Mouse (Mus musculus): ENCODE results near the gene Plekhg4. TPM values are rescaled to one million over a fixed set of nuclear protein-coding genes. Genes with fewer than 3 reads are reported as not detected.

Plekhg4 gene
- 2.0 TPM for polyA plus RNA-seq (2012; fragmentation: generic; extraction: Trizol)
- long read RNA-seq, experiment 1, partial matches to known transcripts = 1 of 3 reads
- long read RNA-seq, experiment 1, other reads (novel, unspliced or antisense) = 2 of 3 reads
- long read RNA-seq, experiment 2, full-length matches to known transcripts = 1 of 17 reads
- long read RNA-seq, experiment 2, partial matches to known transcripts = 2 of 17 reads
- long read RNA-seq, experiment 2, other reads (novel, unspliced or antisense) = 14 of 17 reads

DNA sequence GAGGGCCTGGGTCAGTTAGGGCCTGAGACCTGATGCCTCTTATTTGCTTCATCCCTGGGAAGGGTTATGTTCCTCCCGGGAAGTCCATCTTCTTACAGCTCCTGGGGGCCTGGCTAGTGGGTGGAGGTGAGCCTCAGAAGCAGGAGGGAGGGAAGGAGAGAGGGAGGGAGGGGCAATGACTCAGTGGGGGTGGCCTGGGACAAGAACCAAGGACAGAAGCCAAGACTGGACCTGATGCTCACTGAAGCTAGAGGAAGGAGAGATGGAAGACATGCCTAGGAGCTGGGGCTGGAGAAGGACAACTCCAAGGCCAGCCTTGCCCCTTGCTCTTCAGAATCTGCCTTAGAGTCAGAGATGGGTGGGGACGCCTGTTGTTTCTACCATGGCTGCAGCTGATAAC is at the start of gene Plekhg4:
Gene Plekhg4 (plus strand): TSS at position 243 of the 400 bp plus-strand sequence.
- Histone ChIP-seq H3K27me3 (ENCODE audit: control insufficient read depth, insufficient read depth, insufficient read length) (no peaks in the 10 kb centered on the region), H3ac (ENCODE audit: control insufficient read depth, insufficient read length, low read depth) (peak within 1 kb of the TSS; percentile 47), H3K79me2 (ENCODE audit: control insufficient read depth, insufficient read depth) (no peaks in the 10 kb centered on the region), H3K36me3 (ENCODE audit: control insufficient read depth, insufficient read depth) (peaks cover 36% of the 10 kb centered on the region), H3K79me3 (ENCODE audit: low read depth) (no peaks in the 10 kb centered on the region), H3K4me3 (ENCODE audit: insufficient read depth, poor library complexity, severe bottlenecking) (no peak within 1 kb of the TSS)
- TF ChIP-seq MAX (IDR thresholded peaks at IDR 0.05) (no peak), USF1 (IDR thresholded peaks at IDR 0.05; ENCODE audit: low read depth) (no peak), FOSL1 (IDR thresholded peaks at IDR 0.05; ENCODE audit: insufficient read depth, low read length, poor library complexity, severe bottlenecking) (no peak), MYOD1 (IDR thresholded peaks at IDR 0.05; ENCODE audit: control insufficient read depth, insufficient read length, low read depth) (no peak), MYOG (IDR thresholded peaks at IDR 0.05; ENCODE audit: control insufficient read depth, extremely low read depth, insufficient read length) (no peak), CTCF (IDR thresholded peaks at IDR 0.05; ENCODE audit: control insufficient read depth, insufficient read depth, insufficient read length) (no peak), CEBPB (IDR thresholded peaks at IDR 0.05; ENCODE audit: low read depth) (no peak)

DNA sequence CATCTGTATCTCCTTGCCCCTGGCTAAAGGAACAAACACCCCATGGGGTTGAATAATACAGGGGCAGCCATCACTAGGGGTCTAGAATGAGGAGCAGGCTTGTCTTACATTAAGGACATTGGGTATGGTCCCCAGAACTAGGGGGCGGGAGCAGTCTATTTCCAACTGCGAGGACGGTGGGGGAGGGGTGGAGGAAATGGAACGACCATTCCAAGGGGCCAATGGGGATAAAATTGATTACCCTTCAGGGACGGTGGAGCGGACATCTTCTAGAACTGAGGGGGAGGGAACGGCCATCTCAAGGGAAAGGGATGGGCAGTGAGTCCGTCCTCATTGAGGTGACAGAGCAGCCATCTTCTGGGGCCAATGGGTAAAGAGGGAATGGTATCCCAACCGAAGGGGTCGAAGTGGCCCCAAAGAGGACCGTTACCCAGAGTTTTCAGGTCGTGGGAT is 47.4 kb upstream of the Plekhg4 start:
- Histone ChIP-seq H3K4me3 (ENCODE audit: insufficient read depth, poor library complexity, severe bottlenecking) (peak overlapping the region; percentile 98), H3K79me3 (ENCODE audit: low read depth) (peaks cover 20% of the 10 kb centered on the region)
- TF ChIP-seq MAX (IDR thresholded peaks at IDR 0.05) (no peak), CEBPB (IDR thresholded peaks at IDR 0.05; ENCODE audit: low read depth) (no peak)

DNA sequence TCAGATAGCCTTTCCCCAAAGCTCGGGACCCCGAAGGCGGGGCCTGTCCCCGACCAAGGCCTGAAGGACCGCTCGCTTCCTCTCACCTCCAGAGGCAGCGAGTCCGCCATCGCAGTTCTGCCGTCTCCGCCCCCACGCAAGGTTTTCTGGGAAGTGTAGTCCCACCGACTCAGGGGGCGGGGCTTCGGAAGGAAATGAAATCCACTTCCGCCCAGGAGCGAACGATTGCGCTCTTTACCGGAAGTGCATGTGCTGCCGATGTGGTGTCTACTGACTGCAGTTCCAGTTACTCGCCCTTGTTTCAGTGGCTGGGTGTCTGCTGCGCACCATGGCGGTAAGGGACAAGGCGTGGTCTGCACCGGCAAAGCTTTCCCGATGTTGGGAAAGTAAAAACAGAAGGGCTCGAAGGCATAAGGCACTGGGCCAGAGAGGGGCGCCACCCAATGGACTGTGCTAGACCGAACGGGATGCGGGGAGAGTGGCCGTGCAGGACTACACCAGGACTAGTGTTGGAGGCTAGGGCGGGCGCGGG is 46.9 kb upstream of the Plekhg4 start, which contains the start of the genes Lrrc29 and Tmem208:
Gene Lrrc29 (minus strand): TSS at position 138 of the 532 bp plus-strand sequence.
Gene Tmem208 (plus strand): TSS at position 214 of the 532 bp plus-strand sequence.
- peak within 1 kb of the TSS; percentile 71 for H3ac ChIP-seq (ENCODE audit: control insufficient read depth, insufficient read length, low read depth)
- no peaks in the 10 kb centered on the region for H3K27me3 ChIP-seq (ENCODE audit: control insufficient read depth, insufficient read depth, insufficient read length)
- H3K79me3 ChIP-seq (ENCODE audit: low read depth) = peaks cover 20% of the 10 kb centered on the region
- no peak for TF ChIP-seq FOSL1 (IDR thresholded peaks at IDR 0.05; ENCODE audit: insufficient read depth, low read length, poor library complexity, severe bottlenecking)
- TF ChIP-seq MYOD1 (IDR thresholded peaks at IDR 0.05; ENCODE audit: control insufficient read depth, insufficient read length, low read depth) = no peak
- peak; percentile 61 for TF ChIP-seq CTCF (IDR thresholded peaks at IDR 0.05; ENCODE audit: control insufficient read depth, insufficient read depth, insufficient read length)
- TF ChIP-seq MAX (IDR thresholded peaks at IDR 0.05) = peak; percentile 92
- no peak for TF ChIP-seq MYOG (IDR thresholded peaks at IDR 0.05; ENCODE audit: control insufficient read depth, extremely low read depth, insufficient read length)
- no peak for TF ChIP-seq USF1 (IDR thresholded peaks at IDR 0.05; ENCODE audit: low read depth)
- peak; percentile 24 for TF ChIP-seq CEBPB (IDR thresholded peaks at IDR 0.05; ENCODE audit: low read depth)
- peak within 1 kb of the TSS; percentile 98 for H3K4me3 ChIP-seq (ENCODE audit: insufficient read depth, poor library complexity, severe bottlenecking)
- peaks cover 63% of the 10 kb centered on the region for H3K36me3 ChIP-seq (ENCODE audit: control insufficient read depth, insufficient read depth)
- peaks cover 46% of the 10 kb centered on the region for H3K79me2 ChIP-seq (ENCODE audit: control insufficient read depth, insufficient read depth)

More for the DNA sequence above, 47.4 kb upstream of the Plekhg4 start:
- peaks cover 58% of the 10 kb centered on the region for H3K36me3 ChIP-seq (ENCODE audit: control insufficient read depth, insufficient read depth)
- H3K27me3 ChIP-seq (ENCODE audit: control insufficient read depth, insufficient read depth, insufficient read length) = no peaks in the 10 kb centered on the region
- peak overlapping the region; percentile 71 for H3ac ChIP-seq (ENCODE audit: control insufficient read depth, insufficient read length, low read depth)
- peaks cover 46% of the 10 kb centered on the region for H3K79me2 ChIP-seq (ENCODE audit: control insufficient read depth, insufficient read depth)

DNA sequence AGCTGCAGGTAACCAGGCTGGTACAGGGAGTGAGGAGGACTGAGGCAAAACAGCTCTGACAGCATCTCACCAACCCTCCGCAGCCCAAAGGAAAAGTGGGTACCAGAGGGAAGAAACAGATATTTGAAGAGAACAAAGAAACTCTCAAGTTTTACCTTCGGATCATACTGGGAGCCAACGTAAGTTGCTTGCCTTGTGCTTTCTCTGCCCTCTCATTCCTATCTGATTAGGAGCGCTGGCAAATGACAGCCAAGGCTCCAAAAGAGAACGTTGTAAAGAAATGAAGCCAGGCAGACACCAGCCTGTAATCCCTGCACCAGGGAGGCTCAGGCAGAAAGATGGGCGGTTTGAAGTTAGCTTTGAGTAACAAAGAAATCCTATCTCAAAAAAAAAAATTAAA is 46.1 kb upstream of the Plekhg4 start:
- H3K4me3 ChIP-seq (ENCODE audit: insufficient read depth, poor library complexity, severe bottlenecking) = peak overlapping the region; percentile 98
- TF ChIP-seq FOSL1 (IDR thresholded peaks at IDR 0.05; ENCODE audit: insufficient read depth, low read length, poor library complexity, severe bottlenecking) (no peak), USF1 (IDR thresholded peaks at IDR 0.05; ENCODE audit: low read depth) (no peak), MYOG (IDR thresholded peaks at IDR 0.05; ENCODE audit: control insufficient read depth, extremely low read depth, insufficient read length) (no peak), CEBPB (IDR thresholded peaks at IDR 0.05; ENCODE audit: low read depth) (no peak), MYOD1 (IDR thresholded peaks at IDR 0.05; ENCODE audit: control insufficient read depth, insufficient read length, low read depth) (no peak), MAX (IDR thresholded peaks at IDR 0.05) (no peak), CTCF (IDR thresholded peaks at IDR 0.05; ENCODE audit: control insufficient read depth, insufficient read depth, insufficient read length) (no peak)
- H3K27me3 ChIP-seq (ENCODE audit: control insufficient read depth, insufficient read depth, insufficient read length) = no peaks in the 10 kb centered on the region
- peaks cover 20% of the 10 kb centered on the region for H3K79me3 ChIP-seq (ENCODE audit: low read depth)
- H3K79me2 ChIP-seq (ENCODE audit: control insufficient read depth, insufficient read depth) = peaks cover 46% of the 10 kb centered on the region
- H3K36me3 ChIP-seq (ENCODE audit: control insufficient read depth, insufficient read depth) = peaks cover 63% of the 10 kb centered on the region
- H3ac ChIP-seq (ENCODE audit: control insufficient read depth, insufficient read length, low read depth) = peak overlapping the region; percentile 70

DNA sequence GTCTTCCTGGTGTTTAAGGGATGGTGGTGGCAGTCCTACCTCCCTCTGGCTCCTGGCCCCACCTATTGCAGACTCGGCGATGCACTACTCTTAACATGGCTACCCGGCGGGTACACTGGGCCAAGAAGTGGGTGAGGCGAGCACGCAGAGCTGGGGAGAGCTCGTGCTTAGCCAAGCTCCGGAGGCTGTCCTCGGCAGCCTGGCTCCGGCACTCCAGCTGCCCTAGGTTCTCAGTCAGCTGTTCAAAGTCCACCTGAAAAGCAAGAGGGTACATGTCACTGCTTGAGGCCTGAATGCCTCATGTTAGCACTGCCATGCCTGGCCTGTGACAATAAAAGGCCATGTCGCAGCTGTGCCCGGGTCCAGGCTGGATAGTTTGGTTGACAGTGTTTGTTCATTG is 42.7 kb upstream of the Plekhg4 start:
- TF ChIP-seq CTCF (IDR thresholded peaks at IDR 0.05; ENCODE audit: control insufficient read depth, insufficient read depth, insufficient read length) (no peak), FOSL1 (IDR thresholded peaks at IDR 0.05; ENCODE audit: insufficient read depth, low read length, poor library complexity, severe bottlenecking) (no peak), MYOG (IDR thresholded peaks at IDR 0.05; ENCODE audit: control insufficient read depth, extremely low read depth, insufficient read length) (no peak), MYOD1 (IDR thresholded peaks at IDR 0.05; ENCODE audit: control insufficient read depth, insufficient read length, low read depth) (no peak), USF1 (IDR thresholded peaks at IDR 0.05; ENCODE audit: low read depth) (no peak), CEBPB (IDR thresholded peaks at IDR 0.05; ENCODE audit: low read depth) (no peak), MAX (IDR thresholded peaks at IDR 0.05) (no peak)
- H3K4me3 ChIP-seq (ENCODE audit: insufficient read depth, poor library complexity, severe bottlenecking) = no peak overlapping the region
- peaks cover 18% of the 10 kb centered on the region for H3K79me3 ChIP-seq (ENCODE audit: low read depth)
- no peak overlapping the region for H3ac ChIP-seq (ENCODE audit: control insufficient read depth, insufficient read length, low read depth)
- H3K27me3 ChIP-seq (ENCODE audit: control insufficient read depth, insufficient read depth, insufficient read length) = no peaks in the 10 kb centered on the region
- peaks cover 75% of the 10 kb centered on the region for H3K36me3 ChIP-seq (ENCODE audit: control insufficient read depth, insufficient read depth)
- peaks cover 38% of the 10 kb centered on the region for H3K79me2 ChIP-seq (ENCODE audit: control insufficient read depth, insufficient read depth)
